Mouse (Mus musculus): ENCODE results near the gene Gm7173. TPM values are rescaled to one million over a fixed set of nuclear protein-coding genes. Genes with fewer than 3 reads are reported as not detected.

Gm7173 gene
- polyA plus RNA-seq (2015; fragmentation: Nextera tagmentation; extraction: Ambion mirVana), result 0.54 and 0.56 TPM in 2 replicates

DNA sequence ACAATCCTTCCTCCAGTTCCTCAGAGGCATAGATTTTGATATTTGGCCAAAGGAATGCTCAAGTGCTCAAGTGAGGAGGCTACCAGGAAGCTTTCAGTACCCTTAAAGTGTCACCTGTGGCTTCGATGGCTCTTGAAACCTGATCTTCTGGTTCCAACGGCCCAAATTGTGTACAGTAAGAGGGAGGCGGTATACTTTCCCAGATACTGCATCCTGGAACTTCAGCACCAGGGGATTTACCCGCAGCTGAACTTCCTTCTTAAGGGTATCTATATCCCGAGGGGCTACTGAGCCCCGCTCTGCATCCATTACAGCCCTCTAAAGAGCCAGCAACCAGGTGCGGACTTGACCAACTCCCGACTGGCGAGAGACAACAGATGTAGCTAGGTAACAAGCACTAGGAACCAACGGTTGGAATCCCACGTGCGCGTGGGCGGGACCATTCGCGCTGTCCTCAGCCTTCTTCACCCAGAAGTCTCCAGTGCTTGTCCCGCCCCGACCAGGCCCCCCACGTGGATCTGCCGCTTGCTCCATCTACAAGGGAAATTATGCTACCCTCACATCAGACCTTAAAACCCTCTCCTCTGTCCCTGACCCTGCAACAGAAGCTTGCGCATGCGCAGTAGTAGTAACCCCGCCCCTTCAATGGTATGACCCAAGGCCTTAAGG lies at the start of gene Gm7173:
Gene Gm7173 (minus strand): TSS at position 309 of the 669 bp plus-strand sequence.
- no peaks in the 10 kb centered on the region for H3K4me1 ChIP-seq (replicated peaks)
- H3K4me2 ChIP-seq, result peak within 1 kb of the TSS; percentile 55
- no peaks in the 10 kb centered on the region for H3K9me3 ChIP-seq
- H3K27ac ChIP-seq (replicated peaks), result no peak within 1 kb of the TSS
- H3K36me3 ChIP-seq, result no peaks in the 10 kb centered on the region
- H3K27me3 ChIP-seq, result no peaks in the 10 kb centered on the region
- WGBS, result 22% methylated on average over 23 of the region's 23 CpGs
- peak within 1 kb of the TSS; percentile 41; the same call in 1 of the 2 replicates for H3K9ac ChIP-seq
- ATAC-seq (ENCODE audit: low read depth), result peak; percentile 88
- H3K4me3 ChIP-seq, result peak within 1 kb of the TSS; percentile 40

- no peak for ATAC-seq (ENCODE audit: low read depth)
- H3K9me3 ChIP-seq, result no peaks in the 10 kb centered on the region
- no peaks in the 10 kb centered on the region for H3K27me3 ChIP-seq
- no peak overlapping the region for H3K27ac ChIP-seq (replicated peaks)
- no peaks in the 10 kb centered on the region for H3K36me3 ChIP-seq
- H3K4me1 ChIP-seq (replicated peaks), result no peaks in the 10 kb centered on the region
- H3K9ac ChIP-seq, result no peak overlapping the region
- WGBS, result 73% methylated on average over 1 of the region's 1 CpGs
- peak overlapping the region; percentile 40 for H3K4me3 ChIP-seq
- H3K4me2 ChIP-seq, result peak overlapping the region; percentile 55
These were observed 546 bp upstream of the Gm7173 start for GRCm38 (mm10) chrX:79517646-79518016.

GRCm38 (mm10) chrX:79316790-79317189 lies 200.3 kb downstream of the Gm7173 start:
- Histone ChIP-seq H3K4me1 (replicated peaks) (no peaks in the 10 kb centered on the region), H3K27ac (replicated peaks) (no peak overlapping the region), H3K4me2 (no peak overlapping the region), H3K9me3 (no peaks in the 10 kb centered on the region), H3K4me3 (no peak overlapping the region), H3K36me3 (no peaks in the 10 kb centered on the region), H3K27me3 (no peaks in the 10 kb centered on the region), H3K9ac (no peak overlapping the region)
- ATAC-seq (ENCODE audit: low read depth), result no peak

Other genes starting within 250 kb of the Gm7173 start
- gene Mageb16, start 154.2 kb upstream of the Gm7173 start, polyA plus RNA-seq (2015; fragmentation: Nextera tagmentation; extraction: Ambion mirVana), result 0.36 TPM in 1 of 2 replicates, not detected in the other

All from neural tube, embryonic 13.5 days (tissue).